Mouse (Mus musculus): Measurements from ENCODE around the gene Il2ra.

DNA sequence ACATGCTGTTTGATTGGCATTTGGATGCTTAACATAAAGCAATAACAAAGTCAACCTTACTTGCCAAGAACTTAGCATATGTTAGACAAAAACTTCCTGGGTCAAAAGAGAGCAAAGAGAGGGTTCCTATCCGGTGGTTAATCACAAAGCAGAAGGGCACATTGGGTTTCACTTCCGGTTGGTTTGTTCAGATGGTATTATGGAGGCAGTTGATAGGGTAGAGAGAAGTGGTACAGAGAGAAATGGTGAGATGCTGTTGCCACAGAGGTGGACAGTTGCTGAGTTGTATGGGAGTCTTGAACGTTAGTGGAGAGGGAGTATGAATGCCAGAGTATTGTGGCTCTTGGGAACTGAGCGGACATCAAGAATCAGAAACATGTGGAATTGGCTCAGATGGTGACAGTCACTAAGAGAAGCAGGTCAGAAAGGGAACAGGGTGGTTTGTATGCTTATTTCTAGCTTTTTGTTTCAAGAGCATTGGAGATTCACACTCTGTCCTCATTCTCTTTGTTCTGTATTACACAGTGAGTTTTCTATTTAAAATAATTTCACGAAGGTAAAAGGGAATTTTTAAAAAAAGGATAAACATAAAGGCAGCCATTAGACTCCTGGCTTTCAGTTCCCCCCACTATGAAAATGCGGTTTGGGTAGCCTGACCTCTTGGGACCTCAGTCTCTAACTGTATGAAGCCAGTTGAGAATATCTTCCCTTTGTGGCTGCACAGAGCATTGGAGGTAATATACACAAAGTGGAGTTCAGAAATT, 19.7 kb downstream of the Il2ra start:
- TF ChIP-seq CTCF (IDR thresholded peaks at IDR 0.05; ENCODE audit: extremely low read depth, insufficient read length, insufficient replicate concordance, low read depth, low read length) (no peak), POLR2A (IDR thresholded peaks at IDR 0.05; ENCODE audit: low read depth, low read length) (no peak)
